Mouse (Mus musculus) mouse trophoblast stem cell (cell line): Measurements from ENCODE around the gene Prkar2a.

ENCODE experiments used
- in situ Hi-C, 2 experiments: fragments of 300-500 bp; cut with MseI, MboI; formaldehyde crosslinking; loops; 2 replicates in 1 of 2; 3 replicates in 1 of 2; pipeline ENCODE4 v1.15.1; 2025

Prkar2a gene

DNA sequence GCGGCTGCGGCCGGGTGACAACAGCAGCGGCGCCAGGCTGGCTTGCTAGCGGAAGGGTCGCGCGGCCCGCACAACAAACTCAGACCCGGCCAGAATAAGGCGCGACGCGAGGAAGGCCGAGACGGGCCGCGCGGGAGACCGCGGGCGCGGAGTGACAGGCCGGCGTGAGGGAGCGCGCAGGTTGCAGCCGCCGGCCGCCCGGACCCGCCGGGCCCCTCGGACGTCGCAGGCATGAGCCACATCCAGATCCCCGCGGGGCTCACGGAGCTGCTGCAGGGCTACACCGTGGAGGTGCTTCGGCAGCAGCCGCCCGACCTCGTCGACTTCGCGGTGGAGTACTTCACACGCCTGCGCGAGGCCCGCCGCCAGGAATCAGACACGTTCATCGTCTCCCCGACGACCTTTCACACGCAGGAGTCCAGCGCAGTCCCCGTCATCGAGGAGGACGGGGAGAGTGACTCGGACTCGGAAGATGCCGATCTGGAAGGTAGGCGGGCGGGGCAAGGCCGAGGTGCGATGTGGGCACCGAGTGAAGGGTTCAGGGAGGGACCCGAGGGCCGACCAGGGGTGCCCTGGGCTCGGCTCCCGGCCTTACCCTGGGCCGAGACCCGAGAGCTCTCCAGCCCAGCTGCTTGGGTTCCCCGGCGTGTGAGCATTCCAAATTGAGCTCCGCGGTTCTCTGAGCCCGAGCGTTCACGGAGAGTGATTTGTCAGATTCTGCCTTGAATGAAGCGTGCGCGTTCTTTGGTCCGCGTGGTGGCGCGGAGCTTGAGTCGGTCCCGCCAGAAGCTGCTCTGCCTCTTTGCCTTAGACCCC lies 3.3 kb downstream of the Prkar2a start:
- in situ Hi-C loops = no loop called here

DNA sequence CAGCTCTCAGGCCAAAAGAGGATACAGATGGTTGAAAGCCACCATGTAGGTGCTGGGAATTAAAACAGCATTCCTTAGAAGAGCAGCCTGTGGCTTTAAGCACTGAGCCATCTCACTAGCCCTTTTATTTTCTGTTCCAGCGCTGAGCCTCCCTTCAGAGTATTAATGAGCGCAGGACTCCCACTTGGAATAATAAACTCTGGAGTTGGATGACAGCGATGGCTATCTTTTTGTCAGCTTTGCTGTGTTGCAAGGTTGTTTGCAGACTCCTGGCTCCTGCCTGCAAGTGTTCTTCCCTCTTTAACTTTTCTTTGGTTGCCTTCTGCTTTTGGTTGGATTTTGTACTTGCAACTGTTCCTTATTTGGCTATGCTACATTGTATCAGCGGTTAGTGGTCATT lies 4.8 kb downstream of the Prkar2a start:
- in situ Hi-C loops = no loop called here

DNA sequence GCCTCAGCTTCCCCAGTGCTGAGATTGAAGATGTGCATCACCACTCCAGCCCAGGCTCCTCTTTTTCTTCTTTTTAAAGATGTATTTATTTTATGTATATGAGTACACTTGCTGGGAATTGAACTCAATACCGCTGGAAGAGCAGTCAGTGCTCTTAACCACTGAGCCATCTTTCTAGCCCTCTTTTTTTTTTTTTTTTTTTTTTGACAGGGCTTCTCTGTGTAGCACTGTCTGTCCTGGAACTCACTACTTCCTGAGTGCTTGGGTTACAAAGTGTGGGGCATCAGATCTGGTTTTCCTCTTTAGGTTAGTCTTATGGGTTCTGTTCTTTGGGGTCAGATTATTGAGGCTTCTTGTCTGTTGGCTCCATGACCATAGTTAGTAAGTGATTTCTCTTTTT lies 5.4 kb downstream of the Prkar2a start:
- in situ Hi-C loops = no loop called here

DNA sequence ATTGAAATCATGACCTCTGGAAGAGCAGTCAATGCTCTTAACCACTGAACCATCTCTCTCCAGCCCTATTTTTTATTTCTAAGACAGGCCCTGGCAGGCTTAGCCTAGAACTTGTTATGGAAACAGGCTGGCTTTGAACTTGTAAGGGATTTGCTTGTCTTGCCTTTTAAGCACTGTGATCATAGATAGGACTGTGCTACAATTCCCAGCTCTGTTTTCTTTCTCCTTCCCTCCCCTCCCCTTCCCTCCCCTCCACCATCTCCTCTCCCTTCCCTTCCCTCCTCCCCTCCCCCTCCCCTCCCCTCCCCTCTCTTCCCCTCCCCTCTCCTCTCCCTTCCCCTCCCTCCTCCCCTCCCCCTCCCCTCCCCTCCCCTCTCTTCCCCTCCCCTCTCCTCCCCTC lies 13.4 kb downstream of the Prkar2a start:
- in situ Hi-C loops = no loop called here

DNA sequence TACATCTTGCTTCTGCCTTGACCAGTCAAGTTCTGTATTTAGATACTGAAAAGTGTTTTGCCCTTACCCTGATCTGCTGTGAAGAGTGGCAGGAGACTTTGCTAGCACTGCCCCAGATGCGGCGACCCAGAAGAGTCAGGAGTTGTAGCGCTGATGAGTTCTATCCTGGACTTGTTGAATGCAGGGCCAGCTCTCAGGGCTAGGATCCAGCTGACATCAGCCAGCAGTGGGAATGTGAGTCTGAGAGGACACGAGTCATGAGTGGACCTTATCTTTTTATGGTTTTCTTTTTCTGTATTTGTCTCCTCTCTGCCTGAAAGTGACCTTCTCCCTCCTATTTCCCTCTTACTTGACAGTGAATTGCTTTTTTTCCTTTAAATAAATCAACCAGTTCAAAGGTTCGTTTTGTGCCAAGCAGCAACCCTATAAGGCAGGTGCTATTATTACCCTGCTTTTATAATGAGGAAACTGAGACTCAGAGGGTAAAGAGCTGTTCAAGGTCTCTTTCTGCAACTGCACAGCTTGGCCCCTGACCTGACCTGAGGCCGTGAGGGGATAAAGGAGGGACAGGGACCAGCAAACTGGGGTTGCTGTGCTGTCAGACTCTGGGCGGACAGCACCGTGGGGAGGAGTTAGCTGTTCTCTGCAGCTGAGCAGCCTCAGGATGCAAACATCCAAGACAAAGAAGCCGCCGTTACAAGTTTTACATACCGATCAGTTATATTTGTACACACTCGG lies 14.4 kb downstream of the Prkar2a start:
- in situ Hi-C loops = no loop called here

DNA sequence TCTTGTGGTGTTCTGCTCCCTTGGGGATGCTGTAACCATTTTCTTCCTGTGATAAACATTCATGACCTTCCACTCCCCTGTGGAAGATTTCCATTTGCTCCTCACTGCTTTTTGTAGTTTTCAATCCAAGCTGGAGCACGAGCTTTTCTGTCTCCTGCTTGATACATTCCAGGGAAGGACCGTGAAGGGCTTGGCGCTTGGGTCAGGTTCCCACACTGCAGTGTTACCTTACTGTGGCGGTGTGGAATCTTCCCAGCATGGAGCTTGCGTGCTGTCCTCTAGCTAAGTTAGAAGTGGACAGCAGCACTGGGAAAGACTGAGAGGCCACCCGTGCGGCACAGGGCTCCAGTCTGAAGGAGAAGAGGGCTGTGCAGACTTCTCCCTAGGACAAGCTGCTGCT lies 15.5 kb downstream of the Prkar2a start:
- in situ Hi-C loops = no loop called here

DNA sequence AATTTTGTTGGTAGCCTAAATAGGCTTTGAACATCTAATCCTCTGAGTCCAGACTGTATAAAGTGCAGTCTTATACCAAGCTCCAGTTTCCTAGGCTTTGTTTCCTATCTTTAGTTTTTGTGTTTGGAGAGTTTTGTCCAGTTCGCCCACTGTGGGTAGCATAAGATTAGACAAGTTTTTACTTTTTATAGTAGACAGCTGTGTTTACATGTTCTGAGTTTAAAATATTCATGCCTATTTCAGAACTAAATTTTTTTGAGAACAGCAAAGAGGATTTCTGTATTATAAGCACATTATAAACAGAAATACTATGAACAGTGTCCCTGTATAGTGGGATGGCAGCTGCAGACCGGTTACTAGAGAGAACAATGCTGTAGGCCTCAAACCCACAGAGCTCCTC lies 18.1 kb downstream of the Prkar2a start:
- in situ Hi-C loops = no loop called here

DNA sequence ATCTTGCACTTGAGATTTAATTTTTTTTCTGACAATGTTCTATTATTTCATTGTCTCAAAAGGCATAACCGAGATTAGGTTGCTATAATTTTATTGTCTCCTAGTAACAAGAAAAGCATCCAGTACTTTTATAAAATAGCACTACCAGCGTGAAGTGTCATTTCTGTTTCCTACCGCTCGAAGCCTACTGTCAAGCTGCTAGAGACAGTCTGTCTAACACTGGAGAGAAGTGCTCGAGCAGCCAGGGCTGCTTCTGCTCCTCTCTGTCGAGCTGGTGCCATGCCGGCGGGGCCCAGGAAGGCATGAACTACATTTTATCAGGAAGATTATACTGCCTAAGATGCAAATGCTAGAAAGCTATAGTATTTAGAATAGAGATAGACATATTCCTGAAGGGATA lies 19.7 kb downstream of the Prkar2a start:
- in situ Hi-C loops = no loop called here

DNA sequence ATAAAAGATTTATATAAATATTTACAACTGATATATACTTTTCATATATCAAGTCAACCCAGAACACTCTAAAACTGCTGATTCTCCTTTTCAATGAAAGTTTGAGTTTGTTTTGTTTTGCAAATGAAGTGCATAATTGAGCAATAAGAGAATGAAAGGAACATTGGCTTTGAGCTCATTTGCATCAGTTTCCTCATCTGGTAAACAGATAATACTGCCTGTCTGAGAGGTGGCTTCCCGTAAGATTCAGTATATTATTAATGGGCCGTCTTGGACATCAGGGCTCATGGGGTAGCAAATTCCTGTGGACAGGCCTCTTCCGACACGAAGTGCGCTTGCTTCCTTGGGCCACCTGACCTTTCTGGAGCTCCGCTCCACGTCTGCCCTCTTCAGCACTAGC lies 21.7 kb downstream of the Prkar2a start:
- in situ Hi-C loops = no loop called here

DNA sequence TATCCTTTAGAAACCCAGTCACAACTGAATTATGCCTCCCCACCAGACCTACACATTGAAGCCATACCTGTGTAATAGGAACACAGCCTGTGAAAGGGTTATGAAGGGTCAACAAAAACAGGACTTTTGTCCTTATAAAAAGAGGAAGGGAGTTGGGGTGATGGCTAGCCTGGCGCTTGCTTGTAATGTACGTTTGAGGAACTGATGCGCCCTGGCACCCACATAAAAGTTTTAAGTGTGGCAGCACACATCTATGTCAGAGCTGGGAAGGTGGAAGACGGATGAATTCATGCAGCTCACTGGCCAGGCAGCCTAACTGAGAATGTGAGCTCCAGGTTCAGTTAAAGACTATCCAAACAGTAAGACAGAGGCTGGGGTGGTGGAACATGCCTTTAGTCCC lies 27.1 kb downstream of the Prkar2a start:
- in situ Hi-C loops = no loop called here

DNA sequence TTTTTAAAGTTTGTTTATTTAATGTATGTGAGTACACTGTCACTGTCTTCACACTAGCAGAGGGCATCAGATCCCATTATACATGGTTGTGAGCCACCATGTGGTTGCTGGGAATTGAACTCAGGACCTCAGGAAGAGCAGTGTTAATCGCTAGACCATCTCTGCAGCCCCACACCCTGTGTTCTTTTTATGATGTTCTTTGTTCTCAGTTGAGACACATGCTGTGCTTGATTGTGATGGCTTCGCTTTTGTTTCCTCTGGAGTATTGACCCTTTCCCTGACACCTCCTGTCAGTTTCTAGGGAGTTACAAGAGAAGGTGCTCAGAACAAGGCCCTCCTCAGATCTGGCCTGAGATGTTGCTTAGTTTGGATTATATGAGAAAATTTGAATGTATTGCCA lies 34.6 kb downstream of the Prkar2a start:
- in situ Hi-C loops = no loop called here

DNA sequence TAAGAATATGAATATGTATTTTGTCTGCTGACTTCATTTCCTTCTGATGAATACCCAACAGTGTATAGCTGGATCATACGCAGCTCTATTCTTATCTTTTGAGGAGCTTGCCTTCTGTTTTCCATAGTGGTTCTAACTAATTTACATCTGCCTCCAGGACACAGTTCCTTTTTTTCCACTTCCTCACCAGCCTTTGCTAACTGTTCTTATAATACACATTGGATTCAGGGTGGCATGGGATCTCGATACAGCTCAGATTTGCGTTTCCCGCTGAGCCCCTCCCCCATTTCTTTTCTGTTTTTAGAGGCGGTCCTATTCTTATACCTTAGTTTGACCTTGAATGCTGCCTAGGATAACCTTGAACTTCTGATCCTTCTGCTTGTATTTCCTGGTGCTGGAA lies 37.0 kb downstream of the Prkar2a start:
- in situ Hi-C loops = no loop called here

DNA sequence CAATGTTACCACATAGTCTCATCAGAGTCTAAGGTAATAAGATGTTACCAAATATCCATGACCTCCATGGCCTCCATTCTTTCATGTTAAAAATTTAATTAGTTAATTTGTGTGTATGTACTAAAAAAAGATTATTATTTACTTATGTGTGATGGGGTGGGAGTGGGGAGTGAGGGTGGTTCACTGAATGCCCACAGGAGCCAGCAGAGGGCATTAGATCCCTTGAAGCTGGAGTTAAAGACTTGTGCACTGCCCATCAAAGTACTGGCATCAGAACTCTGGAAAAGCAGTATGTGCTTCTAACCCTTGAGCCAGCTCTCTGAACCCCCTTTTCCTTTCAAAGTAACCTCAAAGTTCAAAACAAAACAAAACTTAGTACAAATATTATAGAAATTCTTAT lies 39.9 kb downstream of the Prkar2a start:
- in situ Hi-C loops = no loop called here

DNA sequence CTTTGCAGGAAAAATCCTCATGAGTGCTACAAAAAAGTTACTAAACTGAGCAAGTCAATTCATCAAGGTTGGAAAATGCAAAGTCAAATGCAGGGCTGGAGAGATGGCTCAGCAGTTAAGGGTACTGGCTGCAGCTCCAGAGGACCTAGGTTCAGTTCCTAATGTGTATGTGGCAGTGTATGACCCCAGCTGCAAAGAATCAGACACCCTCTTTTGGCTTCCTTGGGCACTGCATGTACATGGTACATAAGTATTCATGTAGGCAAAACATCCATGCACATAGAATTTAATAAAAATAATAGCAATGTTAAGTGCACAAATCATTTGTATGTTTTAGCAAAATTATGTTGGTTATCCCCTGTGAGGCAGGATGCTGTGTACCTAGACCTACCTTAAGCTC lies 43.3 kb downstream of the Prkar2a start:
- in situ Hi-C loops = no loop called here

DNA sequence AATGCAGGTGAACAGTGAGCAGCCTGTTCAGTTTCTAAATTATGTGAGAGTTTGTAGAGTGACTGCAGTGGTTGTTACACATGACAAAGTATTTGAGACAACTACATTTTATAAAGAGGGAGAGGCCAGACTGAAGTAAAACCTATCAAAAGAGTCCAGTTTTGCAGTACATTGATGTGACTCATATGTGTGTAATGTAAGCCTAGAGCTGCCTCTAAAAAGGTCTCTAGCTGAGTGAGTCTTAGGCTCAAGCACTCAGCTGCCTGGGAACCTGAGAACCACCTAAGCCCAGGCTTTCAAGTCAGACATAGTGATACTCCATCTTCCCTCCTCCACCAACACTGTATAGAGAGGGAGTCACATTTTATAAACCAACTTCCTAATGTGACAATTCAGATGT lies 45.5 kb downstream of the Prkar2a start:
- in situ Hi-C loops = no loop called here

DNA sequence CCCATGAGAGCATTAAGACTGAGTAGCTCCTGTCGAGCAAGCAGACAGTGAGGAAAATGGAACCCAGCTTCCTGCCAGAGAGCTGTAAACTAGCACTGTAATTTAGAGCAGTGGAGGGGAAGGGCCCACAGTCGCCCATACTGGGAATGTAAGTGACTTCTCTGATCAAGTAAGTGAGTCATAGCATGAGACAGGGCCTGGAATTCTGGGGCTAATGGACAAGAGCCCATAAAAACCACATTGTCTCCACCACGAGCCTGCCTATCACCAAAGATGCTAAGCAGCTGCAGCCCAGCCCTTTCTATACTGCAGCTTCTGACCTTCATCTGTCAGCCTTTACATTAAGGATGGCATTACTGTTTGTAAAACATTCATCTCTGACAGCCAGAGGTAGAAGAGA lies 50.1 kb downstream of the Prkar2a start:
- in situ Hi-C loops = no loop called here

DNA sequence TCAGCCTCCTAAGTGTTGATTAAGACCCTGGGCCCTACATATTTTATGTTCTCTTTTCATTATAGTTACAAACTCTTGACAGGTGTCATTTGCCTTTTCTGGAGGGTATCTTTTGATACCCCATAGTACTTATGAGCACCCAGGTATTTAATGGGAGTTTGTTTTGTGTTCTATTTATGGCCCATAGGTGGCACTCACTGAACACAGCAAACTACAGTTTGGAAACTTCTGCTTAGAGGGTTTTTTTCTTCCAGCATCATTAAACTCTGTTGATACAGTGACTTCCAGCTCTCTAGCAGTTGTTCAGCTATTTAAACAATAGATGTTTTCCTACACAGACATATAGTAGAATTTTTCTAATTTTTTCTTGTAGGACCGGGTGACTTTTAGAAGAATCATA lies 50.9 kb downstream of the Prkar2a start:
- in situ Hi-C loops = no loop called here

DNA sequence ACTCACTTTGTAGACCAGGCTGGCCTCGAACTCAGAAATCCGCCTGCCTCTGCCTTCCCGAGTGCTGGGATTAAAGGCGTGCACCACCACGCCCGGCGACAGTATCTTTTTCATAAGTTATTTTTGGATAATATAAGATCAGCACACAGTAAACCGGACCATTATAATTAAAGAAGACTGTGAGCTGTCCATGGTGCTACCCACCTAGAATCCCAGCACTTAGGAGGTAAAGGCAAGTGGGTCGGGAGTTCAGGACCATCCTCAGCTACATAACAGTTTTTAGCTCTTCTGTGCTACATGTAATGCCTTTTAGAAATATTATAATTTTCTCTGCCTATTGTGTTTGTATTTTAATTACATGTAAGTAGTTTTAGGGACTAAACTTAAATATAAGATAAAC lies 52.9 kb downstream of the Prkar2a start:
- in situ Hi-C loops = no loop called here

DNA sequence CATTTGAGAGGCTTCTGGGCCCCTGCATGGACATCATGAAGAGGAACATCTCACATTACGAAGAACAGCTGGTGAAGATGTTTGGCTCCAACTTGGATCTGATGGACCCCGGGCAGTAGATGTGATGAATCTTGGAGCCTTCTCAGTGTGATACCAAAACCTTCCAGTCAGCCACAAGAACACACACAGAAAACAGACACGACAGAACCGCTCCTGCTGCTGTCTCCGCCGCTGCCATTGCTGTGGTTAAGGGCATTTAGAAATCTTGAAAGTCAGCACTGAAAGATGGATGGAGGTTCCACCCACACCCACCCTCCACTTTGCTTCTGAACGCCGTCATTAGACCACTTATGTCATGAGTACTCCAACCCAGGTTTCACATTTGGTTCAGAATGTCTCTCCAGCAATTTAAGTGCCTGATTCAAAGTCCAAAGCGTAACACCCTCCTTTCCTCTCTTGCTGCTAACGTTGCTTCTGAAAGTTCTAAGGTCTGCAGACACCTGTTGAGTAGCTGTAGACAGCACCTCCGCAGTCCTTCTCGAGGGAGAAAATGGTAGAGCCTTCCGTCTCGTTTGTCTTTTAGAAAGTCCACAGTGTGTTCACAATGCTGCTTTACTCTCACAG lies 57.9 kb downstream of the Prkar2a start:
- in situ Hi-C loops = no loop called here

DNA sequence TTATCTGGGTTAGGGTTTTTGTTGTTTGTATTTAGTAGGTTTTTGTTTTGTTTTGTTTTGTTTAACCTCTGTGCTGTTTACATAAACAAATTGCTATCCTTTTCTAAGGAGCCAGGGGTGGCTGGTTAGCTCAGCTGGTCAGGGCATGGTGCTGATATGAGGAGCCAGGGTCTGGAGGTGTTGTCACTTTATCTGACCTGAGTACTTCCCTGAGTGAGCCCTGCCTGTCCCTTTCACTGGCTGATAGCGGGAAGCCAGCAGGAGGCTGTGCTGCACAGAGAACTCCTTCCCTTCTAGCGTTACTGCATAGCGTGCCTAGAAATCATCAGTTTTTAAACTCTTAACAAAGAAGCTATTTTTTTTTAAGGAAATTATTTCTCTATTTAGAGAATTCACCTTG lies 58.6 kb downstream of the Prkar2a start:
- in situ Hi-C loops = no loop called here

DNA sequence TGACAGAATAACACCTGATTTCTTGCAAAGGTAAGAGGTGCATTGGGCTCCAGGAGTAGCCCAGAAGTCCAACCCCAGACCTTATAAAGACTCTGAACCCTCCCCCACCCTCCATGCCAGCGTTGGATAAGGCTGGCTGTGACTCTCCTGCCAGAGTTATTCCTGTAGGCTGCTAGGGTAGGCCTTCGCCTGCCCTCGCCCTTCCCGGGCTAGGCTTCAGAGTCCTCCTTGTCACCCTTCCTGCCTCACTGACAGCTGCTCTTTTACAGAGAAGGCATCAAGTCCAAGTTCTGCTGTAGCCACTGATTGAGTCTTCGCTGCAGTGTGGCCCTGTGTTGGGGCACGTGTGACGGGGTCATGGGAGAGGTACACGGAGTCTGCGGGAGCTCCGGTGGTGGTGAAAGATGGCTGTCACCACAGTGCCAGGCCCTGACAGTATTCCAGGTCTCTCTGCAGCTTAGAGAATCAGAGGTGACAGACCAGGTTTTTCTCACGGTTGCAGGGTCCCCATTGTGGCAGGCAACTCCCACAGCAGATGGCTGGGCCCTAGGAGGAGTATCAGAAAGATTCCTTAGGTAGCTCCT lies 59.6 kb downstream of the Prkar2a start:
- in situ Hi-C loops = no loop called here

DNA sequence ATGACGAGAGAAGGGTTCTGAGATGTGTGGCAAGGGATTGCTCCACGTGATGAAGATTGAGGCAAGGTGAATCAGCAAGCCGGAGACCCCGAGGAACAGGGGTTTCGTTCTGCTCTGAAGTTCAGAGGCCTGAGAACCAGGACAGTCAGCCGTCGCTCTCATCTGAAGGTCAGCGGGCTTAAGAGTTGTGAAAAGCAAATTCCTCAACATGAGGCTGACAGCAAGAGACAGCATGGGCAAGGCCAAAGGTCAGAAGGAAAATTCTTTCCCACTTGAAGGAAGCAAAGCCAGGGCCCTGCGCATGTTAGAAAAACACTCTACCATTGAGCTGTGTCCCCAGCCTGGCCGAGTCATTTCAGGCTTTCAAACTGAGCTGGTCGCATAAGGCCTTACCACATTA lies 61.5 kb downstream of the Prkar2a start:
- in situ Hi-C loops = no loop called here
